Mouse (Mus musculus): ENCODE data around the gene Rfx8.

DNA sequence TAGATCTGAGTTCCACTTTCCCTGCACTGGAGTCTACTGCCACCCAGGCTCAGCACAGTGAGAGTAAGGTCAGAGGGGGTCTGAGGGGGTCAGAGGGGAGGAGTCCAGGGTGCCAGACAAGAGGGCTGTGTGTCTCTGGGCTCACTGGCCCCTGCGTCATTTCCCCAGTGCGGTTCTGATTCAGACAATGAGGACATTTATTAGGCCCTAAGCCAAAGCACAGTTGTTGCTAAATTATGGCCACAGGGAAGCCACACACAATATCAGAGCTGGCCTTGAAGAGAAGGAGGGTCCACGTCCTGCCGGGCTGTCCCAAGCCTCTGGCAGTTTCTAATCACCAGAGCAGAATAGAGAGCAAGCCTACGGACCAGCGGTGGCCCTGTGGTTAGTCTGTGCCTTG is 22.3 kb downstream of the Rfx8 start:
- no peak for TF ChIP-seq CTCF (IDR thresholded peaks at IDR 0.05; ENCODE audit: low read depth, low read length)
- TF ChIP-seq POLR2A (IDR thresholded peaks at IDR 0.05; ENCODE audit: extremely low read depth, insufficient read depth, low read length) = no peak

Data from liver, adult 2 months (tissue).